Mouse (Mus musculus): ENCODE data around the gene Tirap.
A peak's percentile ranks its signal among the peaks of the same experiment; 100 is the strongest.
"Not testable (repeated sequence)": the region's sequence is repeated elsewhere in the genome, so short reads cannot be mapped to it uniquely, and the experiment has no call there.

Tirap gene

DNA sequence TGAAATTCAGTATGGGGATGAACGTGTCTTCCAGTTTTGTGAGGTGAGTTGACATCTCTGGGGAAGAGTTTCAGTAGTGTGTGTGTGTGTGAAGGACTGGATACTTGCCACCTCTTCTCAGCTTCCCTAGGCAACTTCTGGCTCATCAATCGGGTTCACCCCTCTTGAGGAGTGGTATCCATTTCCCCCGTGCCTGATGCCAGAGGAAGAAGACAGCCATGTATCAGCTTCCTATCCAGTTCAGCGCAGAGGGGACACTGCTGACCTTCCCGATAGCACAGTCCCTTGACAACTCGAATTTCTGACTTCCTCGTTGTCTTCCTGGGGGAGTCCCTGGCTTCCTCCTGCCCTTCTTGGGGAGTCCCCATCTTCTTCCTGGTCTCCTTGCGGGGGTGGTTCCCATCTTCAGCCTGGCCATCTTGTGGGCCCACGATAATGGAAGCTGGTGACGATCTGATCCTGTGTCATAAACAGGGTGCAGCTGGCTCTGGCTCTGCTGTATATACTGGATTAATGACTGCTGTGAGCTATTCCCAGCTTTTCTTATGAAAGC lies 12.7 kb downstream of the Tirap start:
- no peak for DNase-seq

GRCm38 (mm10) chr9:35186430-35186829 lies 13.7 kb downstream of the Tirap start:
- no peak for DNase-seq

GRCm38 (mm10) chr9:35183359-35183758 lies 16.7 kb downstream of the Tirap start:
- DNase-seq = no peak

- no peak for DNase-seq
Measured at GRCm38 (mm10) chr9:35182832-35183231, 17.3 kb downstream of the Tirap start.

GRCm38 (mm10) chr9:35176124-35176659 lies 23.9 kb downstream of the Tirap start:
- DNase-seq = no peak

DNA sequence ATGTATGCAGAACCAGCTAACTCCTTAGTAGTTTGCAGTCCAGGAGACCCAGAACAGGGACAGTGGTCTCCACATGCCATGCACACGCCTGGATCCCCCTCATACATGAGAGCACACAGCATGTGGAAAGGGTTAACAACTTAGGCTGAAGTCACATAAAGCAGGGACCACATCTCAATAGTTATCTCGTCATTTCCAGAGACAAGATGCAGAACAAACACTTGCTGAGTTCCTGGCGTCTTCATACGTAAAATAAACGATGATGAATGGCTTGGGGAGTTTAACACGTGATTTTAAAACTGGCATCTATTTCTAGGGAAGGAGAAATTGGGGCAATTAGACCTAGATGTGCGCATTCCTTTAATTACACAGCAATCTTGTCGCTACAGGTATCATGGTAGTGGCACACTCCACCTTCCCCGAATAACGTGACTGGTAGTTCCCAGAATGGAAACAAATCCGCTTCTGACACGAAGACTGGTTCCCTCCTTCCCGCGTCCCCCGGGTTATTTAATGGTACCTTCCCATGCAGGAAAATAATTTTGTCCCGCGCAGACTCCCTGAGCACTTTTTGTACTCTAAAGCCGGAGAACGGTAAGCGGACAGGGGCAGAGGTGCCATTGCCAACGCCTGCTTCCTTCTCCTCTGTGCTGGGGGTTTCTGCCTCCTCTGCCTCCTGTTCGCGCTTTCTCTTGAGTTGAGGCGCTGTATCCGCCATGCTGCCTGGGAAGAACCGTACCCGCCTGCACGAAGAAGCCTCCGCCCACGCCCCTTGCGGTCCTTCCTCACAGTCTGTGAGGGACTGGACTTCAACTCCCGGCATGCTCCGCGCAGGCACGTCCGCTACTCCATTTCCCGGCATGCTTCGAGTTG lies 24.6 kb downstream of the Tirap start, which contains the start of gene Dcps:
TSS of gene Dcps (minus strand) at position 811 of the 873 bp plus-strand sequence.
- peak; percentile 96 for DNase-seq

GRCm38 (mm10) chr9:35173331-35173730 lies 26.8 kb downstream of the Tirap start:
- DNase-seq = no peak

GRCm38 (mm10) chr9:35170071-35170470 lies 30.0 kb downstream of the Tirap start:
- no peak for DNase-seq

DNA sequence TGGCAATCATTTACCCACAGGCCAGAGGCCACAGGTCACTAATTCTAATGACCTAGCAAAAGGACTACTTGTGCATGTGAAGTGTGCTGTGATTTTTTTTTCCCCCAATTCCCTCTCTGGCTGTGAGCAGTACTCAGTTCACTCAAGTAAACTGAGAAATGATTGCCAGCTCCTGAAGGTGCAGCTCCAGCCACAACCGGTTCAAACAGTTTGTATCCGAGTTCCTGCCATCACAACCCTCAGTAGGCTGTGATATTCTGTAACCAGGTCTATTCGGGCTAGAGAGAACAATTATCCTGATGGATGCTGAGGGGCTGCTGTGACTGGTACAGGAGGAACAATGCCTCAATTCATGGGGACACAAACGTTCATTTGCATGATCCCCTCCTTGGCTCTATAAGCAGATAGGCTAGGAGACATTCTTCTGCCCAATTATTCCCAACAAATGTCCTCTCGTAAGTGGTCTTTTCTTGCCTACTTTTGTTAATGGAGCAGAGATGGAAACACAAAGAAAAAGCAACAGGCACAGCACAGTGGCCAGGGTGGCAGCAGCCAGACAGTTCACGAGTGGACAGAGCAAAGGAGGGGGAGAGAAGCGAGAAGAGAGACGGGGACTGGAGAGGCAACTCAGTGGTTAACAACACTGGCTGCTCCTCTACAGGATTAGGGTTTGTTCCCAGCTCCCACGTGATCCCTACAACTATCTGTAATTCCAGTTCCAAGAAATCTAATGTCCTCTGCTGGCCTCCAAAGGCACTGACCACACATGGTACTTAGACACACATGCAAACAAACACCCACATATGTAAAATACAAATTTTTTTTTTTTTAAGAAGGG lies 33.1 kb downstream of the Tirap start:
- DNase-seq = no peak

- DNase-seq = peak in 1 of 2 experiments; percentile 42
Measured at GRCm38 (mm10) chr9:35166144-35166797, 33.8 kb downstream of the Tirap start.

DNA sequence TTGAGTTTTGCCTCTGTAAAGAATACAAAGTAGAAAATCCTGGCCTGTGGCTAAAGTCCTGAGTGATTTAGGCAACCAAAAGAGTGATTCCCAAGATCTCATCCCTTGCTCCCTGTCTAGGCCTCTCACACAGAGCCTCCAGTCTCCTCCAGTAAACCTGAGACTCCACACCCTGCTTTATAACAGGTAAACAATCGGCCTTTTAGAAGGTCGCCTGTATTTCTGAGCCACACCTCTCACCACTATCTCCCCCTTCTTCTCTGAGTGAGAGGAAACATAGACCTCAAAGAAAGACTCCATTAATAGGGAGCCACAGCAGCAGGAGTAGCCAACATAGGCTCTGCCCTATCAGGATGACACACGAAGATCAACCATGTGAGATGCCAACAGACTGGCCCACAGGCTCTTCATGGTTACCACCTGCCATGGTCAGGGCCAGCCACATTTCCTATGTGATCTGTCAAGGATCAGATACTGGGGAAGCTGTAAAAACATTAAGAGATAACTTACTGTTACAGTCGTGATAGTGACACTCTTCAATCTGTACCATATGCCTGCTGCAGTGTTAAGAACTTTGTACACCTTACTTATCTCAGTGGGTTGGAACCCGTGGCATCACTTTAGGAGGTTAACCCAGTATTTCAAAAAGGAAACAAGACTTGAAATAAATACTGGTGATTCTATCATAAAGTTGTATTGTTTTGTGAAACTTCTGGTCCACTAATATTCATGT lies 35.8 kb downstream of the Tirap start:
- no peak for DNase-seq

GRCm38 (mm10) chr9:35163011-35163690 lies 36.9 kb downstream of the Tirap start:
- peak; percentile 32 to 43 for DNase-seq

- no peak for DNase-seq
Measured at GRCm38 (mm10) chr9:35161721-35162120, 38.4 kb downstream of the Tirap start.

DNA sequence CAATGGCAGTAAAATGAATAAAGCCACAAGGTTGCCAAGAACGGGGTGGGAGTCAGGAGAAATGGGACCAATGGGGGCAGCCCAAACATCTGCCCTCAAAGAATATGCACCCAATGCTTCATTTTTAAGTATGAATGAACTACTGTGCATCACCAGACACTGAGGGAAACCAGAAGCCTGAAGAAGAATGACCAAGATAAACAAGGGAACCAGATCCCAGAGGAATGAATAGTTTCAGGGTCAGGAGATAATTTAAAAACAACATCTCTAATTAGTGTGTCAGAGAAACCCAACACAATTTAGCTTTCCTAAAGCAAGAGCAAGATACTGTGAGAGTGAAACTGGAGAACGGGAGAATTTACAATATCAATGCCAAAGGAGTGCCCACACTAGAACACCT lies 39.4 kb downstream of the Tirap start:
- DNase-seq = no peak

DNA sequence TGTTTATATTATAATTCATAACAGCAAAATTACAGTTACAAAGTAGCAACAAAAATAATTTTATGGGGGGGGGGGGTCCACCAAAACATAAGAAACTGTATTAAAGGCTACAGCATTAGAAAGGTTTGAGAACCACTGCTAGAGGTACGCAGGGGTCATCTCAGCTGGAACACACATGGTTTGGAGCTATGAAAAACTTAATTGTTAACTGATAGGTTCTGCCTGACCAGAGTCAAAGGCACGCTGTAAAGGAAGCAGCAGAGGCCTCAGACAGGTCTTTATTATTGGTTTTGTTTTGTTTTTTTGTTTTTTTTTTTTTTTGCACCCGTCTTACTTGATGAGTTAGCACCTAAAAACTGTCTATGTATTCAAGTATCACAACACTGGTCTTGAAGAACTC lies 41.6 kb downstream of the Tirap start:
- no peak for DNase-seq

DNA sequence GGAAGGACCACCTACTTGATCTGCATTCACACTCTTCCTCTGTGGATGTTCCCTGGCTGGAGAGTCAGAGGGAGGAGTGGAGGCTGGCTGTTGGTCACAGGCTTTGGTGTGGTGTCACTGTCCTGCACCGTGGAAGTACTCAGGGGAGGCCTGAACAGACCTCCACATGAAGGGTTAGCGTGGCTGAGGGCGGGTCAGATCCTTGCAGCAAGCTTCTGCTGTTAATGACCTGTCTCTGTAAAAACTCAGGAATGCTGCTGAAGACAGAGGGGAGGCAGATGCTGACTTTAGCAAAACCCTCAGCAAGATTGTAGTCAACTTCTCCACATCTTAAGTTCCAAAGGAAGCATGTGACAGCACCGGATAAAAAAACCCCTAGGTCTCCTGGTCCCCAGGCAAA lies 43.2 kb downstream of the Tirap start:
- no peak for DNase-seq

DNA sequence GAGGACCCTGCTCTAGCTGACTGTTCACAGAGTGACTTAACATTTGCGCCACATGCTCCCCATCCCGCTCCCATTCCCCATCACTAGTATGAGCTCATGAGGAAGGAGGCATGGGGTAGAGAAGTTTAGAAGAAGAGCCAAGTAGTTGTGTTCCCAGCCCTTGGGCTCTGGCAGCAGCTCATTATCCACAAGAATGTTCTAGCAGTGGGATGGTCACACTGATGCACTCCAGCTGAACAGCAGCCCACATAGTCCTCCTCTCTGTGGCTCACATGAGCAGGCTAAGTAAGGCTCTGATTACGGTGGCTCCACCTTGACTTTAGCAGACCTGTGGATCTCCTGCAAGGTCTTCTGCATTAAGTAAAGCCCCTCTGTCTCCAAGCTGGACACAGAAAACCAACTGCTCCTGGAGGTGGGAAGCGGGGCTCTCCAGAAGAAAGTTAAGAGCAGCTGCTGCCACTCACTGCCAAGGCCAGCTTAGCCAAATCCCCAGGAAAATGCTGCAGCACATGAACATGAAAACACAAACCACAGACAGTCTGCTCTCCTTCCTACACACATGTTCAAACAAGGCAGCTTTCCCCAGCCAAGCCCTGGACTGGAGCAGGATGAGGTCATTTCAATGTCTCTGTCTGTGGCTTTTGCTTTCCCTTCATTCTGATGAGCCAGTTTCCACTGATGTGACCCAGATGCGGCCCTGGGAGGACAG lies 43.9 kb downstream of the Tirap start:
- no peak for DNase-seq

DNA sequence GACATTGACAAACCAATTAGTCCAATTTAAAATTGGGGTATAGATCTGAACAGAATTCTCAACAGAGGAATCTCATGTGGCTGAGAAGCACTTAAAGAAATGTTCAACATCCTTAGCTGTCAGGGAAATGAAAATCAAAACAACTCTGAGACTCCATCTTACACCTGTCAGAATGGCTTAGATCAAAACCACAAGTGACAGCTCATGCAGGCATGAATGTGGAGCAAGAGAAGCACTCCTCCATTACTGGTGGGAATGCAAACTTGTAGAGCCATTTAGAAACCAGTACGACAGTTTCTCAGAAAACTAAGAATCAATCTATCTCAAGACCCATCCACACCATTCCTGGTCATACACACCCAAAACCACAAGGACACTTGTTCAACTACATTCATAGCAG lies 47.2 kb downstream of the Tirap start:
- no peak for DNase-seq

DNA sequence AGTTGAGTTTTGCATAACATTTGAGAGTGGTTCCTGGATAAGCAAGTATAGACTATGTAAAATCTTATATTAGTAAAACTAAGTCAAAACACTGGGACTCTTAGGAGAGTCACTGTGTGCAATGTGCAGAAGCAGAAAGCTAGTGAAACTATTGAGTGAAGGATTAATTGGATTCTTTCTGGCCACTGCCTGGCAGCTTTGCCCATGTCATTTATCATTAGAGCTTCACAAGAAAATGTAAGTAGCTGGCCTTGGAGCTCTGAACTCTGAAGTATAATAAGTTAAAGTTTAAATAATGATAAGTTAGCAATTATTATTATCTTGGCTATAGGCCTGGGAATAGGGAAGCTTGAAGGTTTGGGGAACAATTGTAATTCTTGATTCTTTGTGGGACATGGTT lies 51.3 kb downstream of the Tirap start:
- not testable (repeated sequence) for DNase-seq

GRCm38 (mm10) chr9:35147261-35147660 lies 52.8 kb downstream of the Tirap start:
- not testable (repeated sequence) for DNase-seq

- DNase-seq = no peak
Measured at GRCm38 (mm10) chr9:35145829-35146228, 54.3 kb downstream of the Tirap start.

Measured in lung, adult 18-20 months (tissue).